ENCODE assay signal across 16 mouse cellular contexts in genomic region chr10:98311403-98311802, GRCm38 (mm10).
"Had no signal": no experiment of that assay in that cellular context is flagged by ENCODE, and none has a peak within 500 bp of the region (broad histone marks: within the 10 kb centered on the region; RNA-seq: fewer than 3 reads in every experiment).

No protein-coding gene starts in this region.

- H3K9ac ChIP-seq: neural tube, embryonic 13.5 days; neural tube, embryonic 15.5 days; stomach, embryonic 15.5 days had no signal

- H3K4me3 ChIP-seq: neural tube, embryonic 13.5 days; neural tube, embryonic 15.5 days; stomach, embryonic 15.5 days had no signal

- H3K27ac ChIP-seq: neural tube, embryonic 13.5 days; neural tube, embryonic 15.5 days; stomach, embryonic 15.5 days; stomach, postnatal 0 days had no signal

- DNase-seq: retina, postnatal 1 day; right cerebral cortex, adult 18-20 months; right cerebral cortex, postnatal 14 days; right cerebral cortex, postnatal 25 days; right cerebral cortex, postnatal 4 days; spleen, adult 18-20 months; thymus, adult 18-20 months; thymus, adult 2 months; thymus, postnatal 14 days; thymus, postnatal 25 days; thymus, postnatal 36 days; thymus, postnatal 4 days had no signal

- H3K9me3 ChIP-seq: neural tube, embryonic 13.5 days; neural tube, embryonic 15.5 days; stomach, embryonic 15.5 days had no signal

- H3K4me1 ChIP-seq: neural tube, embryonic 13.5 days; neural tube, embryonic 15.5 days; stomach, embryonic 15.5 days had no signal

- H3K27me3 ChIP-seq: neural tube, embryonic 13.5 days; neural tube, embryonic 15.5 days; stomach, embryonic 15.5 days had no signal

- H3K36me3 ChIP-seq: neural tube, embryonic 13.5 days; neural tube, embryonic 15.5 days; stomach, embryonic 15.5 days had no signal
